Mouse (Mus musculus) 3T3-L1 (cell line): ENCODE results near the gene 1700016C15Rik.

ENCODE experiments used
- DNase-seq: peaks from one replicate; pipeline ENCODE4 v3.0.0-alpha.2; 2015; ENCODE audit warnings: low read depth, low spot score

The 1700016C15Rik gene

DNA sequence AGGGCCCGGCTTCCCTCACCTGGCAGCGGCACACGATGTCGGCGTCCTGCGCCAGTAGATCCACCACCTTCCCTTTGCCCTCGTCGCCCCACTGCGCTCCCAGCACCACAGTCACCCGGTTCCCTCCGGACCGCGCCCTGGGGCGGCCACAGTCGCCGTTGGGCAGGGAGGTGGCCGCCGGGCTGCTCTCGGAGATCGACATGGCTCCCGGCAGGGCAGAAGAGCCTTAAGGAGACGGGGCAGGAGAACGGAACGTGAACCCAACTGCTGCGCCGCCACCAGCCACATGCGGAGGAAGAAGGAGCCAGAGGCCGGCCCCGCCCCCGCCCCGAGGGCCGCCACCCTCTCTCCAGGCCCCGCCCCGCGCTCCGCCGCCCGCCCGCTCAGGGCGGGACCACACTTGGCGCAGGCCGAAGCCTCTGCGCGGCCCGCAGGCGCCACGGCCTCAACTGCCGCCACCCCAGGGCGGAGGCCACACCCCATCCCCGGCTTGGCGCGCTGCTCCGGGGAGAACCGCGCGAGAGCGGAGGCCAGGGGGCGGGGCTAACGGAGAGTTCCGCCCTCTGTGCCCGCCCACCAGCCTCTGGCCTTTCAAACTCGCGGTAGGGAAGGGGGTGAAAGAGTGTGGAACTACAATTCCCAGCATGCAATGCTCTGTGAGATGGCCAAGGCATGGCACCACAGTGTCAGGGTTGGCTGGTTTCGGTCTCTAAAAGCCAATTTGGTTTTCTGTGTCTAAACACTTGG, 66.8 kb downstream of the 1700016C15Rik start, which contains the start of gene Adss:
Adss (minus strand) TSS at position 319 of the 747 bp plus-strand sequence.
- peak; percentile 97 for DNase-seq

DNA sequence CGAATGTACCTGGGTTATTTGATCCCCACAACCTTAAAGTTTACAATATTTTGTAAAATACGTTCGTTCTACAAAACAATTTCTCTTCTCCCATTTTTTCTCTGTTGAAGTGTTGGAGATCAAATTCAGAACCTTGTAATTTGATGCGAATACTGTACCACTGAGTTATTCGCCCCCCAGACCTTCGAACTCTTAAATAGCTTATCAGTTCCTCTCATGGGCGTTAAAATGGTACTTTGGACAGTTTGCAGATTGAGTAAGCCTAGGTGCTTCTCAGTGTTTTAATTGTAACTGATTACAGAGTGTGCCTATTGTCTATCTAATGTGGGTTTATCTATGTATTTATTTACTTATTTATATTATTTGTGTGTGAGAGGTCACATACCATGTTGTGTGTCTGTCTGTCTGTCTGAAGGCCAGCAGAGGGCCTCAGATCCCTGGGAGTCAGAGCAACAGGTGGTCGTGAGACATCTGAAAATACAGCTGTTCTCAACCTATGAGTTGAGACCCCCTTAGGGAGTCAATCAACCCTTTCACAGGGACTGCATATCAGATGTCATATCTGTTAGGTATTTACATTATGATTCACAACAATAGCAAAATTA, 67.6 kb downstream of the 1700016C15Rik start:
- peak; percentile 28 for DNase-seq
